Mouse (Mus musculus): ENCODE data around the gene Upp2. TPM values are rescaled to one million over a fixed set of nuclear protein-coding genes. Genes with fewer than 3 reads are reported as not detected.

The Upp2 gene
- polyA plus RNA-seq, 1 experiment: 7.6 TPM

- WGBS: 72% methylated on average over 2 of the region's 2 CpGs
- no peak overlapping the region for H3K4me3 ChIP-seq (ENCODE audit: low read depth, low read length)
- no peaks in the 10 kb centered on the region for H3K27me3 ChIP-seq (ENCODE audit: control insufficient read depth, insufficient read depth, low read length)
- H3K27ac ChIP-seq (ENCODE audit: insufficient read depth, low read depth, low read length): no peak overlapping the region
- no peaks in the 10 kb centered on the region for H3K4me1 ChIP-seq (ENCODE audit: control insufficient read depth, insufficient read depth, insufficient read length, low read length)
- no peaks in the 10 kb centered on the region for H3K36me3 ChIP-seq (ENCODE audit: control insufficient read depth, insufficient read depth, low read length)
- TF ChIP-seq CTCF (IDR thresholded peaks at IDR 0.05; ENCODE audit: extremely low read depth, insufficient read length, insufficient replicate concordance, low read depth, low read length) (no peak), POLR2A (IDR thresholded peaks at IDR 0.05; ENCODE audit: low read depth, low read length) (no peak)
Measured at GRCm38 (mm10) chr2:58627981-58628380, 60.9 kb downstream of the Upp2 start.

GRCm38 (mm10) chr2:58628993-58629392 lies 61.9 kb downstream of the Upp2 start:
- Histone ChIP-seq H3K27ac (ENCODE audit: insufficient read depth, low read depth, low read length) (no peak overlapping the region), H3K4me1 (ENCODE audit: control insufficient read depth, insufficient read depth, insufficient read length, low read length) (no peaks in the 10 kb centered on the region), H3K27me3 (ENCODE audit: control insufficient read depth, insufficient read depth, low read length) (no peaks in the 10 kb centered on the region), H3K36me3 (ENCODE audit: control insufficient read depth, insufficient read depth, low read length) (no peaks in the 10 kb centered on the region), H3K4me3 (ENCODE audit: low read depth, low read length) (no peak overlapping the region)
- TF ChIP-seq CTCF (IDR thresholded peaks at IDR 0.05; ENCODE audit: extremely low read depth, insufficient read length, insufficient replicate concordance, low read depth, low read length) (no peak), POLR2A (IDR thresholded peaks at IDR 0.05; ENCODE audit: low read depth, low read length) (no peak)
- 44% methylated on average over 3 of the region's 3 CpGs for whole genome bisulfite sequencing

GRCm38 (mm10) chr2:58629440-58629839 lies 62.3 kb downstream of the Upp2 start:
- WGBS: 58% methylated on average over 7 of the region's 7 CpGs
- TF ChIP-seq POLR2A (IDR thresholded peaks at IDR 0.05; ENCODE audit: low read depth, low read length): no peak
- no peak for TF ChIP-seq CTCF (IDR thresholded peaks at IDR 0.05; ENCODE audit: extremely low read depth, insufficient read length, insufficient replicate concordance, low read depth, low read length)
- Histone ChIP-seq H3K4me1 (ENCODE audit: control insufficient read depth, insufficient read depth, insufficient read length, low read length) (no peaks in the 10 kb centered on the region), H3K27me3 (ENCODE audit: control insufficient read depth, insufficient read depth, low read length) (no peaks in the 10 kb centered on the region), H3K4me3 (ENCODE audit: low read depth, low read length) (no peak overlapping the region), H3K27ac (ENCODE audit: insufficient read depth, low read depth, low read length) (no peak overlapping the region), H3K36me3 (ENCODE audit: control insufficient read depth, insufficient read depth, low read length) (no peaks in the 10 kb centered on the region)

- H3K4me1 ChIP-seq (ENCODE audit: control insufficient read depth, insufficient read depth, insufficient read length, low read length): no peaks in the 10 kb centered on the region
- 82% methylated on average over 11 of the region's 11 CpGs for WGBS
- H3K36me3 ChIP-seq (ENCODE audit: control insufficient read depth, insufficient read depth, low read length): no peaks in the 10 kb centered on the region
- H3K4me3 ChIP-seq (ENCODE audit: low read depth, low read length): no peak overlapping the region
- H3K27ac ChIP-seq (ENCODE audit: insufficient read depth, low read depth, low read length): no peak overlapping the region
- TF ChIP-seq POLR2A (IDR thresholded peaks at IDR 0.05; ENCODE audit: low read depth, low read length) (no peak), CTCF (IDR thresholded peaks at IDR 0.05; ENCODE audit: extremely low read depth, insufficient read length, insufficient replicate concordance, low read depth, low read length) (no peak)
- H3K27me3 ChIP-seq (ENCODE audit: control insufficient read depth, insufficient read depth, low read length): no peaks in the 10 kb centered on the region
Measured at GRCm38 (mm10) chr2:58633791-58634190, 66.7 kb downstream of the Upp2 start.

- H3K27me3 ChIP-seq (ENCODE audit: control insufficient read depth, insufficient read depth, low read length): no peaks in the 10 kb centered on the region
- no peak overlapping the region for H3K27ac ChIP-seq (ENCODE audit: insufficient read depth, low read depth, low read length)
- H3K4me3 ChIP-seq (ENCODE audit: low read depth, low read length): no peak overlapping the region
- H3K36me3 ChIP-seq (ENCODE audit: control insufficient read depth, insufficient read depth, low read length): no peaks in the 10 kb centered on the region
- TF ChIP-seq CTCF (IDR thresholded peaks at IDR 0.05; ENCODE audit: extremely low read depth, insufficient read length, insufficient replicate concordance, low read depth, low read length): no peak
- TF ChIP-seq POLR2A (IDR thresholded peaks at IDR 0.05; ENCODE audit: low read depth, low read length): no peak
- WGBS: 85% methylated on average over 19 of the region's 19 CpGs
- no peaks in the 10 kb centered on the region for H3K4me1 ChIP-seq (ENCODE audit: control insufficient read depth, insufficient read depth, insufficient read length, low read length)
Measured at GRCm38 (mm10) chr2:58641761-58642555, 74.9 kb downstream of the Upp2 start.

GRCm38 (mm10) chr2:58645667-58646066 lies 78.6 kb downstream of the Upp2 start:
- H3K27ac ChIP-seq (ENCODE audit: insufficient read depth, low read depth, low read length): no peak overlapping the region
- whole genome bisulfite sequencing: 93% methylated on average over 6 of the region's 6 CpGs
- no peak for TF ChIP-seq POLR2A (IDR thresholded peaks at IDR 0.05; ENCODE audit: low read depth, low read length)
- no peak for TF ChIP-seq CTCF (IDR thresholded peaks at IDR 0.05; ENCODE audit: extremely low read depth, insufficient read length, insufficient replicate concordance, low read depth, low read length)
- H3K36me3 ChIP-seq (ENCODE audit: control insufficient read depth, insufficient read depth, low read length): no peaks in the 10 kb centered on the region
- H3K4me3 ChIP-seq (ENCODE audit: low read depth, low read length): no peak overlapping the region
- H3K4me1 ChIP-seq (ENCODE audit: control insufficient read depth, insufficient read depth, insufficient read length, low read length): no peaks in the 10 kb centered on the region
- no peaks in the 10 kb centered on the region for H3K27me3 ChIP-seq (ENCODE audit: control insufficient read depth, insufficient read depth, low read length)

GRCm38 (mm10) chr2:58655169-58655568 lies 88.1 kb downstream of the Upp2 start:
- 92% methylated on average over 6 of the region's 6 CpGs for WGBS
- Histone ChIP-seq H3K4me1 (ENCODE audit: control insufficient read depth, insufficient read depth, insufficient read length, low read length) (no peaks in the 10 kb centered on the region), H3K4me3 (ENCODE audit: low read depth, low read length) (no peak overlapping the region)

More at GRCm38 (mm10) chr2:58655169-58655568, 88.1 kb downstream of the Upp2 start:
- Histone ChIP-seq H3K27me3 (ENCODE audit: control insufficient read depth, insufficient read depth, low read length) (no peaks in the 10 kb centered on the region), H3K27ac (ENCODE audit: insufficient read depth, low read depth, low read length) (no peak overlapping the region), H3K36me3 (ENCODE audit: control insufficient read depth, insufficient read depth, low read length) (no peaks in the 10 kb centered on the region)
- TF ChIP-seq POLR2A (IDR thresholded peaks at IDR 0.05; ENCODE audit: low read depth, low read length) (no peak), CTCF (IDR thresholded peaks at IDR 0.05; ENCODE audit: extremely low read depth, insufficient read length, insufficient replicate concordance, low read depth, low read length) (no peak)

Measured in small intestine, adult 2 months (tissue).